Mouse (Mus musculus): ENCODE measurements around the gene Itgb4. TPM values are rescaled to one million over a fixed set of nuclear protein-coding genes. Genes with fewer than 3 reads are reported as not detected.

Gene Itgb4
- total RNA-seq (2021): 1 to 10 TPM; 8.2 to 9.7 TPM

- no peak for DNase-seq
Observed at GRCm38 (mm10) chr11:115974309-115975082, at the start of gene Itgb4. Itgb4 (plus strand) TSS chr11:115974709.

DNA sequence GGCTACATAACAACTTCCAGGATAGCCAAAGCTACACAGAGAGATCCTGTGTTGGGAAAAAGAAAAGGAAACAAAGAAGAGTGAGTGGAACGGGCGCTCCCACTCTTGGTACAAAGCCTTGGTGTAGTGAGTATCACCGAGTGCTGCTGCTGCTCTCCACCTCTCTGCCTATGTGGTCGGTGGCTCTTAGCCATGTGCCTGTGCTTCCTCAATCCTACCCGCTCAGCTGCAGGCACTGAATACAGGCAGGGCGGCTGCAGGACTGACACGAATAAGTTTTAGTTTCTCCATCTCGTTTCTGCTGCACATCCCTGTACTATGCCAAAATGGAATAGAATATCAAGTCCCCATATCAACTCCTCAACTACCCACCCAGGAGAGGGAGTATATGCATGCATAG lies 45.5 kb upstream of the Itgb4 start:
- no peak for DNase-seq

GRCm38 (mm10) chr11:115929818-115930217 lies 44.7 kb upstream of the Itgb4 start:
- no peak for DNase-seq

DNA sequence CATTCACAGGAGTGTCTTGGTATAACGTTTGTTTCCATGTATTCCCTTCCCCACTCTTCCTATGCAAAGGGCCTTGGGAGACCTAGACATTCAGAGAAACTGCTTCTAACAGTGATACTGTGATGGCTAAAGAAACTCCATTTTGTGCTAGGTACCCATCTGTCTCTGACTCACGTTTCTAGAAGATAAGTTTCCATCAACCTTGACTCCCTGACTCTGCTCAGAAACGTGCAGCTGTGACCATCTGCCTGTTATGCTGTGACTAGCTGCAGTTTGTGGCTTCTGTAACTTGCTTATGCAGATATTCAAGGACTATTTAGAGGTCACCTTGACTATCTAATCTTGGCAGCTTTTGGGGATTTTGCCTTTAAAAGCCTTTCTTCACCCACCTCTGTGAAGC lies 43.3 kb upstream of the Itgb4 start:
- DNase-seq: no peak

DNA sequence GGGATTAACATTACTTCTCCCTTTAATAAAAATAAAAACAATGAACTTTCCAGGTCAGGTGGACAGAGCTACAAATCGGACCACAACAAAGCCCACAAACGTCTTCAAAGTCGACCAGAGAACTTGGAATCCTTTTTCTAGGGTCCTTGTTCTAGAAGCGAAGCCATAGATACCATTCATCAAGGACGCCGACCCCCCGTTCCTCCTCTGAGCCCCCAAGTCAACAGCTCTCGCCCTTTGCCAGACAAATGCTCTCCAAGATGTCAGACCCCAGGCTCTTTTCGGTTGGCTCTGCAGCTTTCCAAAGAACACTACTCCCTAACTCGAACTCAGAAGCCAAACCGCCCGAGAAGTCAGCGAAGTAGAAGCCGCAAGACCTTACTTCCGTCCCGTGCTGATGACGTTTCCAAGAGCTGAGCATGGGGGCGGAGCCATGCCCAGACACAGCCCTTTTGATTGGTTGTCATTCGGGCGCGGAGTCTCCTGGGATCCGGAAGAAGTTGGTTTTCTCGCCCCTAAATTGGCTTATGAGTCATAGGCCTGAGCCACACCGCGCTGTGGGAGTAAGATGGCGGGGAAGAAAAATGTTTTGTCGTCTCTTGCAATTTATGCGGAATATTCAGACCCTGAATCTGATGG lies 41.3 kb upstream of the Itgb4 start, which contains the start of the genes Sap30bp and Recql5:
Gene Sap30bp, plus strand, starts transcription at position 175 of the 639 bp plus-strand sequence.
Gene Recql5, minus strand, starts transcription at position 370 of the 639 bp plus-strand sequence.
- DNase-seq: peak; percentile 96 to 97

DNA sequence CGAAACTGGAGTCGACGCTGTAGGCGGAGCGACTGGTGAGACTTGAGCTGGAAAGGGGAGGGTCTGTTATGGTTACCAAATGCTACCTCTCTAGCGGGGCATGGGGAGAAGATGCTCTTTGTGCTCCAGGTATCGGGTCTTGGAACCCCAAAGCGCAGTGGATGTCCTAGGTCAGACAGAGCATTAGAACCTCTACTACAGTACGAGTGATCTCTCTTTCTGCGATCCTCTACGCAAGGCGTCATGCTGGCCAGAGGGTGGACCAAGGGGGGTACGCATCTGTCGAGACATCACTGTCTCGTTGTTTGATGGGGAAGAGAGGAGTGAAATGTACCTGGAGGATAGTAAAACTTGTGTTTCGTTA lies 40.8 kb upstream of the Itgb4 start:
- DNase-seq: no peak

- peak; percentile 43 to 57 for DNase-seq
Observed at GRCm38 (mm10) chr11:115939690-115940329, 34.7 kb upstream of the Itgb4 start.

DNA sequence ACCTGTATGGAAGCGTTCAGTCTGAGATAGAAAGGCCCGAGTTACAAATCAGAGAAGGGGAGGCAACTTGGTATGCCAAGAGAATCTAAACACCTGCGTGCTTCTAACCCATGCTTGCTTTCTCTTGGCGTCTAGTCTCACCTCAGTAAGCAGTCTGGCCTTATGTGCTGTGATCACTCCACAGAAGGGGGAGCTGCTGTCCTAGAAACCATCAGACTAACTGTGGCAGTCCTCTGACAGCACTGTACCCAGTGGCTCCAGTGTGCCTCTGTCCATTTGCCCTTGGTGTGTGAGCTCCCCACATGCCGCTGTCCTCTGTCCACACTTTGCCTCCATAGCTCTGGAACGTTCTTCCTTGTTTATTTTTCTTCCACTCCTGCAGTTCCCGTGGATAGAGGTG lies 32.5 kb upstream of the Itgb4 start:
- no peak for DNase-seq

DNA sequence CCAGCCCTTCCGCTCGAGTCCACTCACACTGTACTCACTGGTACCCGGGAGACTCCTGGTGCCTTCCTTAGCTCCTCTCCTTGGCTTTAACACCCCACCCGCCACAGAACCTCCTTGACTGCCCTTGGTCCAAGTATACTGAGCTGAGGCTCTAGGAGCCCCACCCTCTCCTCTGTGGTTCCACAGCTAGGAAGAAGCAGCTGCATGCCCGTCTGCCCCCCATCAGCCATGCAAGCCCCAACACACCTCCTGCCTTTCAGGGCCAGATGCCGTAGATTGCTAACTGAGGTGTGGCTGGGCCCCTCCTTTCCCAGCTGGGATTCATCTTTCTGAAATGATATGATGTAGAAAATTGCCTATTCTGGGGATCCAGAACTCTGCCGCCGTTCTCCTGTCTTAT lies 29.3 kb upstream of the Itgb4 start:
- DNase-seq: no peak

DNA sequence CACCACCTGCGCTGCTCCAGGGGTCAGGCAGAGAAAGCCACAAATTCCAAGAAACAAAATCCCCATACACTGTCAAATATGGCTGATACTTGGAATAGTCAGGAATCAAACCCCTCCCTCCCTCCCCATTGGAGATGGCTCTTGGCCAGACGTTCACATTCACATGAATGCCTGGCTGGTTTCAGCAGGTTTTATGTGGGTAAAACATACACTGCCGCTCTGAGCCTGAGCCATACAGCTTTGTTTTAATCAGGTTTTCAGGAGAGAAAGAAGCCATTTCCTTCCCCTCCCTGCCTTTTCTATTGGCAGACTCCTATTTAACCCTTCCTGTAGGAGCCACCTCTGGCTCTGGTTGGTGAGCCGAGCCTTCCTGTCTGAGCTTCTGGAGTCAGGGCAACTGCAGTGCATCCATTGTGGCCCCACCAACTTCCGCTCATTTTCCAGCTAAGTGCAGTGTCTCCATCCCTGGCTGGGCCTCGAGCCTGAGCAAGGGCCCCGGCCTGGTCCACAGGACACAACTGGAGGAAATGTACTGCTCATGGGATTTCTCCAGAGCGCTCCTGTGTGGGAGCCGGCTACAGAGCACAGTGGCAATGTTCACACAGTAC lies 28.2 kb upstream of the Itgb4 start:
- DNase-seq: no peak

GRCm38 (mm10) chr11:115948316-115948715 lies 26.2 kb upstream of the Itgb4 start:
- DNase-seq: no peak

DNA sequence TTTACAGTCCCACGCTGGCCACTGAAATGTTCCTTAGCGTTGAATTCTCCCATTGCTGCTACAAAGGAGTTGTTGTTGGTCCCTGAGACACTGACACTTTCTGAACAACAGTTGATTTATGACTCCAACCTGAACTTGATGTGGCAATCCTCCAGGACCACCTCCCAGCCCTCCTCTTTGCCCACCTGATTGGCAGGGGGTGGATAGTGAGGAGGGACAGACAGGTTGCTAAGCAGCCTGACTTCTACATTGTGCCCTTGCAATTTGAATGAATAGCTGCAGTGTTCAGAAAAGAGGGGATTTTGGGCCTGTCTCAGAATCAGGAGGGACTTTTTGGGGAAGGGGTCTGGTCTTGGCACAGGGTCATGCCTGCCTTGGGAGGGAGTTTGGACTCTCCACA lies 23.8 kb upstream of the Itgb4 start:
- no peak for DNase-seq

DNA sequence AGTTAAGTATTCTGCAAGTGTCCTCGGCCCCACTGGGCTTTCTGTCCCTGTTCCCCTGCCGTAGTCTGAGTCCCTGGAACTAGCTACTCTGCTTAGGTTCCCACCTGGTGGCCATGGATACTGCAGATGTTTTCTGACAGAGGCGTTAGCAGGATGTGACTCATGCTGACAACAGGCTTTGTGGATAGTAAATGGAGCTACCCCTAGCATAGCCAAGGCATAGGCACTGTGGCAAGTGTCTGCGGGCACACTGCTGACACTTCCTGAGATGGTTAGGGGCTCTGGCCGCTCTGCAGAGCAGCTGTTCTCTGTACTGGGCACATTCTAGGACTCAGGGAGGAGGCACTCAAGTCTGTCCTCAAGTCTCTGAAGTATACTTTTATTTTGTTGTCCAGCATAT lies 19.8 kb upstream of the Itgb4 start:
- no peak for DNase-seq

- DNase-seq: no peak
Observed at GRCm38 (mm10) chr11:115955195-115955858, 19.2 kb upstream of the Itgb4 start.

DNA sequence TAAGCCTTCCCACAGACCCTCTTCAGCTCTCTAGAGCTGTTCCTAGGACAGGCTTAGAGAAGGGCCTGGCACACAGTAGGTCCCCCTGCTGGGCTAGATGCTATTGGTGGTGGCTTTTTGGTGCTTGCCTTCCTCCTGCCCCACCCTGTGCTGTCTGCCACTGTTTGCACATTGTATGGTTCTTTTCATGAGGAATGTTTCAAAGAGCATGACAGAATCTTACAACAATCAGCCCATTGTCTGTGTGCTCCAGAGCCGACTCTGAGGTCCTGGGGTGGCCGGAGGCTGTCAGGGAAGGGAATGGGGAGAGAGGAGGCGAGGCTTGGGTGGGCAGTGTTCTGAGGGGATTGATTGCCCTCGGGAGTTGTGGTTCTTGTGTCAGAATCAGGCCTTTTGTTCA lies 18.1 kb upstream of the Itgb4 start:
- DNase-seq: peak in 1 of 2 experiments; percentile 16

GRCm38 (mm10) chr11:115957971-115958370 lies 16.5 kb upstream of the Itgb4 start:
- DNase-seq: no peak

DNA sequence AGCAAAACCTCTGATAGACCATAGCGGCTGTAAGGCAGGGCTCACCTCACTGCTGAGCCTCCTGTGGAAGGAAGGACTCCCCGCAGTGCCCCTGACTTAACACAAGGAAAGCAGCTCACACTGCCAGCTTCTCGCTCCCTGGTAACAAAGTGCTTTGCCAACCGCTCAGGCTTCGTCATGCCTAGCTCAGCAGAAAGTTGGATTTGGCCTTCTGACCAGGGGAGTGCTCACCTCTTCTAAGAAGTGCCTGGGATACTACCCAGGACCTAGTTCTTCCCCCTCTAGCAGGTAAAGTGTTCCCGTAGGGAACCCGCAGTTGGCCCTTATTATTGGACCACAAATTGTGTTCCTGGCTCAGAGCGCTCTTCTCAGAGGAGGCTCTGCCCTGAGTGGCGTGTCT lies 15.5 kb upstream of the Itgb4 start:
- no peak for DNase-seq

GRCm38 (mm10) chr11:115962651-115963412 lies 11.7 kb upstream of the Itgb4 start:
- DNase-seq: no peak

GRCm38 (mm10) chr11:115964977-115965604 lies 9.4 kb upstream of the Itgb4 start:
- DNase-seq: no peak

GRCm38 (mm10) chr11:115968731-115969405 lies 5.6 kb upstream of the Itgb4 start:
- DNase-seq: no peak
